Mouse (Mus musculus): ENCODE data around the gene Taf5l.
A peak's percentile ranks its signal among the peaks of the same experiment; 100 is the strongest.
"Not testable (repeated sequence)": the region's sequence is repeated elsewhere in the genome, so short reads cannot be mapped to it uniquely, and the experiment has no call there.

Gene Taf5l

DNA sequence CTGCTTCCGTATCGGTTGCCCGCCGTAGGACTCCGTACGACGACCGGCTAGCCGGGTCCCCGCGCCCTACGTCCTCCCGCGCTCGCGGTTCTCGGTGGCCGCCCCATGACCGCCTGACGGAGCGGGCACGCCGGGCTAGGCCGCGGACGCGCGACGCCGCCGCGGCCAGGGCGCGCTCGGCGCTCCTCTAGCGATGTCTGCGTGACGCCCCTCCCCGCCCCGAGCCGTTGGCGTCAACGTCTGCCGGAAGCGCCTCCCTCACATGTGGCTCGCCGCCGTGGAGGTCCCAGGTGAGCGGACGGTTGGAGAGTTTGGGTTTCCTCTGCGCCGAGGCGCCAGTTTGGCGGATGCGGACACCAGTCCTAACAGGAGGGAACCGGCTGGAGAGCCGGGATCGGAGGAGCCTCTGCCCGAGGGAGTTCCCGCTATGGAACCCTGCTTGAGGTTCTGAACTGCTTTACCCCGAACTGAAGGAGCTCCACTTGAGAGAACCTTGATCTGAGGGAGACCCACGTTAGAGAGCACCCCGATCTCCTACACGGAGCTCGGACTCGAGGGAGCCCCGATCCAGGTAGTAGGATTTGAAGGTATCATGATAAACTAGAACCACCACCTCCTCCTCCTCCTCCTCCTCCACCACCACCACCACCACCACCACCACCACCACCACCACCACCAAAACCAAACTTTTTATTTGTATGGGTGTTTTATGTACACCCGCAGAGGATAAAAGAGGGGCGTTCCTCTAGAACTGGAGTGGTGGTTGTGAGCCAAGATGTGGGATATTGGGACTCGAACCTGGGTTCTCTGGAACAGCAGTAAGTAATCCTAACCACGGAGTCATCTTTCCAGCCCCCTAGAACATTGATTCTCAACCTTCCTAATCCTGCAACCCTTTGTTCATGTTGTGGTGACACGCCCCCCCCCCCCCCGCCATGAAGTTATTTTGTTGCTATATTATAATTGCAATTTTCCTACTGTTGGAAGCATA lies at the start of gene Taf5l, which contains the start of gene Urb2:
Gene Taf5l (minus strand): TSS at position 161 of the 991 bp plus-strand sequence.
Gene Urb2 (plus strand): TSS at position 272 of the 991 bp plus-strand sequence.
- DNase-seq (ENCODE audit: low read depth, low spot score): peak; percentile 79

DNA sequence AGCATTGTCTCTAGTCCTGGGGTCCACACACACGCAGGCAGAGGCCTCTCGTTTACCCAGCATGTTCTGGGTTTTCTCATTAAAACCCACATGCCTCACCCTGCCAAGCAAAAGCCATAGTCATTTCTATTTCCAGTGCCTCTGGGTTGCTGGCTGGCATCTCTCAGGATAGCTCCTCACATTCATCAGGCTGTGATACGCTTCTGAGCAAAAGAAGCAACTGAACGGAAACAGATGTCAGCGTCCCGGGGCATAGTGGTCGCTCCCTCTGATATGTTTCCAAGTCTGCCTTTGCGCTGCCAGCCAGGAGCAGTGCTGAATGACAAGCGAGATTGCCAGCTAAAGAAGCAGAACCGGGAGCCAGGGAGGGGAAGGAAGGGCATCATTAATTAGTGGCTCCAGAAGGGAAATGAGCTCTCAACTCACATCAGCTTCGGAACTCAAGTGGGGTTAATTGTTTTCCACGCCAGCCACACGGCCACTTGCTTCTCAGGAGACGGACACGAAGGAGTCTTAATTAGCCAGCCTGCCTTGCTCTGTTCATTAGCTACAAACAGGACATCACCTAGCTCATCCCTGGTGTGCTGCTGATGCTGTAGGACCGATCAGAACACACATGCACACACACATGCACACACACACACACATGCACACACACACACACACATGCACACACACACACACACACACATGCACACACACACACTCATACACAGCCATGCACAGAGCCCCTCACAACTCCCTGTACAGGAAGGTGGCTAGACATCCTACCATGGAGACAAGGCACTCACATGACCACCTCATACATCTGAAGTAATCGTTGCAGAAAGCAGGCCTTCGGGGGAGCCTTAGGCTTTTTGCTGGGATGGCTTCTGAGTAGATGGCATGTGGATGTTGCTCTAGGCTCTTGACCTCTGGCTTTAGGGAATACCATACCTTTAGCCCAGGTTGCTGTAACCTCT lies 49.4 kb upstream of the Taf5l start:
- no peak for DNase-seq (ENCODE audit: low read depth, low spot score)

DNA sequence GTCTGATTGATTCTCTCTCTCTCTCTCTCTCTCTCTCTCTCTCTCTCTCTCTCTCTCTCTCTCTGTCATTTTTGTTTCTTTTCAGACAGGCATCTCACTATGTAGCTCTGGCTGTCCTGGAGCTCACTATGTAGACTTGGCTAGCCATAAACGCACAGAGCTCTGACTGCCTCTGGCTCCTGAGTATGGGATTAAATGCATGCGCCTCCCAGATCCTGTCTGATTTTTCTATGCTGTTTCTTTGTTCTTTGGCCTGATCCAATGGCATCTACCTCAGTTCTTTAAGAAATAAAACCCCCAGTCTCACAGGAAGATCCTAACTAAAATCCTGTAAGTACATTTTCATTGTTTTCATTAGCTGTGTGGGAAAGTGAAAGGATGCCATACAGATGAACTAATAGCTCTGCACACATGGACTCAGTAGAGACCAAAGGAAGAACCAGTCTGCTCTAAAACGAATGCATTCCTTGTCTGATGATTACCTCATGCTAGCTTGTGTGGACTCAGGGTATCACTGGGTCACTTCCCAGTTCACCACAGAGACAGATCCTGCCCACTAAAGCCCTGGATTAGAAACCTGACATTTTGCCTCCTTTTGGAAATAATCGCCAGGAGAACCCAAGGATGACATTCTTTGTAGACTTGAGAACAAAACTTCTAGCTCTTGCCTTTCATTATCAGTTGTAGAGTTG lies 46.0 kb upstream of the Taf5l start:
- DNase-seq (ENCODE audit: low read depth, low spot score): no peak

DNA sequence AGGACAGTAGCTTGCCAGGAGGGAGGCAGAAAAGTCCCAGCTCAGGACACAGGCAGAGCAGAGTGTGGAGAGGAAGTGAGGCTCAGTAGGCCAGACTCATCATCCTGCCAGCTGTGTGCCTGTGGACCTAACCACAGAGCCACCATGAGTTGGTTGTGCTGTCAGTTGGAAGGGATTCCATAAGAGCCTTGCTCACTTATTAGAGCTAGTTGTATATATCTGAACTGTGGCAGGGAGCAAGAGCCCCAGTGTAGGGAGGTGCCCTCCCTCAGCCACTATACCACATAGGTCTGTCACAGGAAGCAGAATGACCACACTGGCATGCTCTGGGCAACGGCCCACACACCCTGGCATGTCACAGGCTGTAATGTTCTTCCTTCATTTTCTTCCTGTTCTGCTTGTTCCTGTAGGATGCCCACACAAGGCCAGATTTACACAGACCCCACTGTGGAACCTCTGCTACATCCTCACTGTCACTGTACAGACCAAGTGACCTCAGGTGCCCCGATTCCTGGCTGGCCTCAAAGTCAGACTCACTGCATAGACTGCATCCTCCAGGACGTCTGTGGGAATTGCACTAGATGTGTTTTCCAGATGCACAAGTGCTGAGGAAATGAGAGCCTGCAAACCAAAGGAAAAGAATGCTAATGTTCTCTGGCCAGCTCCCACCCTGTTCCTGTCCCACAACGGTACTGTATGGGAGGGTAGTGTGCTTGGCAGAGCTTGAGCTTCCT lies 45.3 kb upstream of the Taf5l start:
- DNase-seq (ENCODE audit: low read depth, low spot score): no peak

DNA sequence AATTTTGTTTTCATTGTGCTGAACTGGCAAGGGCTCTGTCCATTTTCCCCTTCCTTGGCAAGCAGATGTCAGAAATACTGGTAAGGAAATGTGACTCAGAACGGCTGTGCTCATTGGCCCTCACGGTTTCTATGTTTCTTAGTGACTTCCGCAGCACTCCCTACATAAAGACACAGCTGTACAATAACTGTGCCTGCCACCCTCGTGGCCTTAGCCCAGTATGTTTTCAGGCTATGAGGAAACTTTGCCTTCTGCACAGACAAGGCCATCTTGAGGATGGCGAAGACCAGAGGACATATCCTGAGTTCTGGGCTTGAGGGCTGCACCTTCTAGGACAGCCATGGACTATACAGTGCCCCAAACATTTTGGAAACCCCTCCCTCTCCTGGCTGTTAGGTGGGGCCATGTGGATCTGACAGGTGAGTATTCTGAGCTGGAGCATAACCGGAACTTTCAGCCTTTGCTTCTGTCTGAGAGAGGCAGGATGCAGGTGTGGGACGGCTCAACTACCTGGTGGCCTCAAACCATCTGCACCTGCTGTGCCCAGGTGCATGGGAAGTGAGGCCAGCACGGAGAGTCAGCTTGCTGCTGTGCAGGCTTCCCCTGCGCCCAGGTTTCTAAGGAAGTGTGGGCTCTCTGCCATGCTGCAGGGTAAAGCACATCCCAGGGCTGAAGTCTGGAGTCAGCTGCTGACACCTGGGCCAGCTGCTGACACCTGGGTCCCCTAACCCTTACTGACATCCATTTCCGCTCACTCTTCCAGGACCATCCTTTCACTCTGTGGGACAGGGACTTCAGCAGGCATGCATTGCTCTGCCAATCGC lies 35.8 kb upstream of the Taf5l start:
- DNase-seq (ENCODE audit: low read depth, low spot score): no peak

DNA sequence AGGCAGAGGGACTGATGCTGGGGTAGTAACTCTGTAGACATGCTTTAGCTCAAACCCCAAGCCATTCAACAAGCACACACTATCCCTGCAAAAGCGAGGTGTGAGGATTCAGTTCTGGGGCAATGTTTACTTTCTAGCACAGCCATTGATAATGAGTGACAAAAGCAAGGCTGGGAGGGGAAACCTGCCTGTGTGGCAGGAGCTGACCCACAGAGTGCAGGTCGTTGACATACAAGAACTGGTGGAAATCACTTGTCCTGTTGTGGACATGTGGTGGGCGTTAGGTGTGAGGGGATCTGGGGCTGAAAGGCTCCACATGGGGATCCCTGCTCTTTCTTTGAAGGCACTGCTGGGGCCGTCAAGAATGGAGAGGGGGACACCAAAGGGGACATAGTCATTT lies 31.4 kb upstream of the Taf5l start:
- no peak for DNase-seq (ENCODE audit: low read depth, low spot score)

DNA sequence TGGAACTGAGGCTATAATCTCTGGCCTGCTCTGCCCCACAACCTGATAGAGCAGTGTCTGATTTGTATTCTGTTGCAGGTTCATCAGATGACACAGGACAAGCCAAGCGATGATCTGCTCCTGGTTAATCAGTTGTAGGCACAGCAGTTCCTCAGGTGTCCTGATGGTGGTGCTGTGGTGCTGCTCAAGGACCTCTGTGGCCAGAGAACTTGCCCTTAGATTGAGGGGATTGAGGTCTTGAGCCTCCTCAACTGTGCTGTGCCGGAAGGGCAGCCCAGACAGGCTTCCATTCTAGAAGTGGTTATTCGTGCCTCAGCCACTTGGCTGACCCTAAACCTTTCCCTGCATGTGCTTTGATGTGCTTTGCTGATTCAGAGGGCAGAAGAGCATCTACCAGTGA lies 30.9 kb upstream of the Taf5l start:
- peak; percentile 53 for DNase-seq (ENCODE audit: low read depth, low spot score)

DNA sequence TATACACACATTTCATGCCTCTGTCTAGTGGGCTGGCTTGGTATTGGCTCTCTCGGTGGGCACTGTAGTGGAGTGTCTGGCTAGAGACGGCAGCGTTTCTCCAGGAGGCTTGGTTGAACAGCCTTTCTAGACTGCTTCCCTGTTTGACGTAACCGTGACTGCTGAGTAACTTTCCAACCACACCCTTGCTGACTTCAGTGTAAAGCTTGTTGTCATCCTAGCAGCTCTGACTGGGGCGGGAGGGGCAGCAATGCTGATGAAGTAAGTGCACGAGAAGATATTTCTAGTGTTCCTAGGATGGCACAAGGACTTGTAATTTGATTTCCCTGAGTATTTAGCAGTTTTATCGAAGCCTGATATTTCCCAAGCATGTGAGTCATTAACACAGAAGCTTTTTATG lies 24.7 kb upstream of the Taf5l start:
- no peak for DNase-seq (ENCODE audit: low read depth, low spot score)

DNA sequence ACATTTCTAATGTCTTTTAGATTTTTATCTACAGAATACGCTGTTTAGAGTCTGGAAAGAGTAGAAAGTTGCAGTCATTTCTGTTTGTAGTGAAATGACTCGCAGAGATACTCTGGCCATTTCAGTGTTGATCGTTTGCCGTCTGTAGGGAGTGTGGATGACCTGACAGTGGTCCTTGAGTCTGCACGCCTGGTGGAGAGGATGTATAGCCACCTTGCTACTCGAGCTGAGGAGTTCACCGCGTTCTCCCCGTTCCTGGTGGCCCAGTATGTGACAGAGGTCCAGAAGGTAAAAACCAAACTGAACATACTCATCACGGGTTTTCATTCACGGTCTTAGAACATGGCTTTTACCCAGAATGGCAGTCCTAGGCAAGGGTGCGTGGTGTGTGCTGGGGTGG lies 23.7 kb upstream of the Taf5l start:
- no peak for DNase-seq (ENCODE audit: low read depth, low spot score)

DNA sequence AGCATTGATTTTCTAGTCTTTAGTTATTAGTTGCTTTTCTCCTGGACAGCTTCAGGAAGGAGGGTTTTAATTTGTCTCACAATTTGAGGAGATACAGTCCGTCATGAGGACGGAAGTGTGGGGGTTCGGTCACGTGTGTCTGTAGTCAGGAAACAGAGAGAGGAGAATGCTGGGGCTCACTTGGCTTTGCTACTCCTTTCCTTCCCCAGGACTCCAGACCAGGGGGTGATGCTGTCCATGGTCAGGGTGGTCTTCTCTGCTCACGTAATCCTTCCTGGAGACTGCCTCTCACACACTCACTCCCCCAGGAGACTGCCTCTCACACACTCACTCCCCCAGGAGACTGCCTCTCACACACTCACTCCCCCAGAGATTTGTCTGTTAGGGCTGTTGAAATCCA lies 23.2 kb upstream of the Taf5l start:
- no peak for DNase-seq (ENCODE audit: low read depth, low spot score)

DNA sequence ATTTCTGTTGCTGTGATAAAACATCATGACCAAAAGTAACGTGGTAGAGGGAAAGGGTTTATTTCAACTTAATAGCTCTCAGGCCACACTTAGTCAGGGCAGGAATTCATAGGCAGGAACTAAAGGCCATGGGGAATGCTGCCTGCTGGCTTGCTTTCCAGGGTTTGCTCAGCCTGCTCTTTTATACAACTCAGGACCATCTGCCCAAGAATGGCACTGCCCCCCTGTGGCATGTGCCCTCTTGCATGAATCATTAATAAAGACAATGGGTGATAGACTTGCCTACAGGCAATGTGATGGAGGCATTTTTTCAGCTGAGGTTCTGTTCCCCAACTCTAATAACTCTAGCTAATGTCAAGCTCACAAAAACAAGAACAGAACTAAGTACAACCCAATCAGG lies 21.0 kb upstream of the Taf5l start:
- DNase-seq (ENCODE audit: low read depth, low spot score): no peak

DNA sequence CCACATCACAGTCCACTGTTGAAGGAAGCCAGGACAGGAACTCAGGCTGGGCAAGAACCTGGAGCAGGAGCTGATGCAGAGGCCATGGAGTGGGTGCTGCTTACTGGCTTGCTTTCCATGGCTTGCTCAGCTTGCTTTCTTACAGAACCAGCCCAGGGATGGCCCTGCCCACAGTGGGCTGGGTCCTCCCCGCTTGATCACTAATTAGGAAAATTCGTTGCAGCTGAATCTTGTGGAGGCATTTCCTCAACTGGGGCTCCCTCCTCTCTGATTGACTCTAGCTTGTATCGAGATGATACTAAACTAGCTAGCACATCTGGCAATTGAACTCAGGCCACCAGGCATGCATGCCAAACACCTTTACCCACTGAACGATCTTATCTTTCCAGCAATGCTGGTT lies 18.2 kb upstream of the Taf5l start:
- no peak for DNase-seq (ENCODE audit: low read depth, low spot score)

DNA sequence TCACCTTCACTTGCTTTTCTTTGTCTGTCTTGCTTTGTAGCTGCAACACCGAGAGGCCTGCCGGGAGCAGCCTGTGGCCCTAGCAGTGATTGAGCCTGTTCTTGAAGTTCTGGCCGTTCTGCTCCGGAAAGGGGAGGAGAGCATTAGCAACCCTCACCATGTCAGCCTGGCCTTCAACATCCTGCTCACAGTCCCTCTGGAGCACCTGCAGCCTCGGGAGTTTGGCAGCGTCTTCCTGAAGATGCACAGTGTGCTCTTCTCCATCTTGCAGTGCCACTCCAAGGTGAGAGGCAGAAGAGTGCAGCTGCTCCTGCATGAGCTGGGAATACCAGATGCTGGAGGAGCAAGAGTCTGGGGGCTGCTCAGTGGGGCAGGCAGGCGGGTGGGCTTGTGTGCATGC lies 16.9 kb upstream of the Taf5l start:
- no peak for DNase-seq (ENCODE audit: low read depth, low spot score)

DNA sequence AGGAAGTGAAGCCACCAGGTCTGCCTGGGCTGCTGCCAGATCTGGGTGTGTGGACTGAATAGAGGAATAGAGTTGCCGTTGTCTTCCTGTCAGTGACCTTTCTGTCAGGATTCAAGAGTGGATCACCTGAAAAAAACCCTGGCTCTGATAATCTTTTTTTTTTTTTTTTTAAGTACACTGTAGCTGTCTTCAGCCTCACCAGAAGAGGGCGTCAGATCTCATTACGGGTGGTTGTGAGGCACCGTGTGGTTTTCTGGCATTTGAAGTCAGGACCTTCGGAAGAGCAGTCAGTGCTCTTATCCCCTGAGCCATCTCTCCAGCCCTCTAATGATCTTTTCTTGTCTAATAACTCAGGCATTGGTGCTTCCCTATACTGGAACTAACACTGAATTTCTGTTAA lies 12.2 kb upstream of the Taf5l start:
- no peak for DNase-seq (ENCODE audit: low read depth, low spot score)

DNA sequence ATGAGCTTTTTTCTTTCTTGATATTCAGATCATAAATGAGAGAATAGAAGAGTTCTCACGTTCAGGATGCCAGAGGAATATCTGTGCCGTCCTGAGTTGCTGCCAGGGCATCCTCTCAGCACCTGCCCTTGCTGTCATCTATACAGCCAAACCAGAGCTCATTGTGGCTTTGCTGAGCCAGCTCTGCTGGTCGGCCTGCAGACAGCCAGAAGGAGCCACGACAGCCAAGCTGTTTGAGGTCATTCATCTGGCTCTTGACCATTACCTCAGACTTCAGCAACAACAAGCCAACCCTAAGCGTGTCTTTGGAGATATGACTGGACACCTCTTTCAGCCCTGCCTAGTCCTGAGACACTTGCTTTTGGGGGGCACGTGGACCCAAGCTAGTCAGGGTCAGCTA lies 6.6 kb upstream of the Taf5l start:
- no peak for DNase-seq (ENCODE audit: low read depth, low spot score)

DNA sequence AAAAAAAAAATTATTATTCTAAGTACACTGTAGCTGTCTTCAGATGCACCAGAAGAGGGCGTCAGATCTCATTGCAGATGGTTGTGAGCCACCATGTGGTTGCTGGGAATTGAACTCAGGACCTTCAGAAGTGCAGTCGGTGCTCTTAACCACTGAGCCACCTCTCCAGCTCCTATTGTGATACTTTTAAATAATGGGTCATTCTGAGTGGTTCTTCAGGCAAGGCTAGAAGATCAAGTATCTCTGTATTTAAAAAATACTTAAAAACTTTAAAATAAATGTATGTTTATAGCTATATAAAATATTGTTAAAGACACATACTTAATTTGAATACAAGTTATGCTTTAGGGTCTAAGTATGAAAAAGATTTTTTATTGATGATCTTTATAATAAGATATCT lies 5.1 kb upstream of the Taf5l start:
- not testable (repeated sequence) for DNase-seq (ENCODE audit: low read depth, low spot score)

DNA sequence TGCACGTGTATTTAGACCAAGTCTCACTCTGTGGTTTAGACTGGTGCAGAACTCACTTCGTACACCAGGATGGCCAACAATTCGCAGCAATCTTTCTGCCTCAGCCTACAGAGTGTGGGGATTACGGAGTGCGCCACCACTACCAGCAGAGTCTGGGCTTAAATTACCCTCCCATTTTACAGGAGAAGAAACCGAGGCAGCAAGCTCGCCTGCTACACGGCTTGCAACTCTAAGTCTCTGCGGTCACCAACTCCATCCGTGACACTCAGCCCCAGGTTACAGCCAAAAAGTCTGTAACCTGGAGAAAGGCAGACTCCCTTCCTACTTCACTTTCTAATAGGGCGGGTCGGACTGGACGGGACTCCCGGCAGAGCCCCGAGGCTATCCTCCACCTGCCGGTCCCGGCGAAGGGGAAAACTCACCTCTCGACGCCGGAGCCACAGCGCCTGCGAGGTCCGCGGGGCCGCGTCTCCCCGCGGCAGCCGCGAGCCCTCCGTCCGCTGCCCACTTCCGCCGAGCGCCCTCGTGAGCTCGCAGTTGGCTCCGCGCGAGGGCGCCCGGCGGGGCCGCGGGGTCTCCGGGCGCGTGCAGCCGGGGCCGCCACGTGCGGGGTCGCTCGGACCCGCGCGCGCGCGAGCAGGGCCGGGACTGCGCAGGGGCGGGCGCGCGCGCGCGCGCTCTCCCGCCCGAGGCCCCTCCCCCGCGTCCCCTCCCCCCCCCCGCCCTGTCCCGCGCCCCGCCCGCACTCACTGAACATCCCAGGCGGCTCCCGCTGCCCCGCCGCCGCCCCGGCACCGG lies 559 bp downstream of the Taf5l start:
- DNase-seq (ENCODE audit: low read depth, low spot score): peak; percentile 66

DNA sequence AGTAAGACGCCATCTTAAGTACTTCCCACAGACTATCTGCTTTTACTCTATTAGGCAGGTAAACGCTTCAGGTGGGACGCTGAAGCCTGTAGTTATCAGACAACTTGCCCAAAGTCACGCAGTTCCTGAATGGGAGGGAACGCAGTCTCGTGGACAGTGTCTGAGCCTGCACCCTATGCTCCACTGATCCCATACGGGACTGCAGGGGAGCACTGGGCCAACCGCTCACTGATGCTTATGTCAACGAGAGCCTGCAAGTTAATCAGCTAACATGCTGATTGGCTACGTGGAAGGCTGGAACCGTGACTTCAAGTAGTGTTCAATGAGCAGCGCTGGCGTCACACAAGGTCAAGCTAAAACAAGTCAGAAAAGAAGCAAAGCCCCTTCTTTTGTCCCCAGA lies 1.4 kb downstream of the Taf5l start:
- DNase-seq (ENCODE audit: low read depth, low spot score): no peak

DNA sequence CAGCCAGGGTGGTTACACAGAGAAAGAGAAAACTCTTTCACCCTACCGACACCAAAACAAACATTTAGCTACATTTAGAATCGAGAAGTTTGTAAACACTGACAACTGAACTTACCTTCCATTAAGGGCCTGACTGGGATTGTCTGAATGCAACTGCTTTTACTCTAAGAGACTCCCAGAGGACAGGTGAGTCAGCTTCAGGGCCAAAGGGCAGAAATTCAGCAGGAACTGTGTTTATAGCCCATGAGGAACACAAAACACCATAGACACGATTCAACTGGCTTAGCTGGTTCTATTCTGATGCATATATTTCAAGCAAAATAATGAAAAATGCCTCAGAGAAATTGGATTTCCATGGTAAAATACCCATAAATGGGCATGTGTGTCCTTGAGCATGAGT lies 6.4 kb downstream of the Taf5l start:
- DNase-seq (ENCODE audit: low read depth, low spot score): no peak

All from retina, postnatal 7 days (tissue).